Mouse (Mus musculus): ENCODE data around the gene Gpsm3.
"Not testable (repeated sequence)": the region's sequence is repeated elsewhere in the genome, so short reads cannot be mapped to it uniquely, and the experiment has no call there.

Gpsm3 gene

GRCm38 (mm10) chr17:34589681-34590101 lies at the start of gene Gpsm3:
Gene Gpsm3, plus strand, starts transcription at chr17:34589806.
- DNase-seq (ENCODE audit: low read depth, low spot score), result no peak

- not testable (repeated sequence) for DNase-seq (ENCODE audit: low read depth, low spot score)
Observed at GRCm38 (mm10) chr17:34543567-34543966, 46.0 kb upstream of the Gpsm3 start.

- no peak for DNase-seq (ENCODE audit: low read depth, low spot score)
Observed at GRCm38 (mm10) chr17:34546797-34547196, 42.8 kb upstream of the Gpsm3 start.

- no peak for DNase-seq (ENCODE audit: low read depth, low spot score)
Observed at GRCm38 (mm10) chr17:34547601-34548000, 42.0 kb upstream of the Gpsm3 start.

- DNase-seq (ENCODE audit: low read depth, low spot score), result no peak
Observed at GRCm38 (mm10) chr17:34549156-34549555, 40.5 kb upstream of the Gpsm3 start.

GRCm38 (mm10) chr17:34549843-34550242 lies 39.8 kb upstream of the Gpsm3 start:
- DNase-seq (ENCODE audit: low read depth, low spot score), result no peak

GRCm38 (mm10) chr17:34555483-34555882 lies 34.1 kb upstream of the Gpsm3 start:
- peak; percentile 57 for DNase-seq (ENCODE audit: low read depth, low spot score)

GRCm38 (mm10) chr17:34556406-34556805 lies 33.2 kb upstream of the Gpsm3 start:
- no peak for DNase-seq (ENCODE audit: low read depth, low spot score)

- DNase-seq (ENCODE audit: low read depth, low spot score), result no peak
Observed at GRCm38 (mm10) chr17:34557411-34557810, 32.2 kb upstream of the Gpsm3 start.

GRCm38 (mm10) chr17:34559116-34559515 lies 30.5 kb upstream of the Gpsm3 start:
- DNase-seq (ENCODE audit: low read depth, low spot score), result no peak

GRCm38 (mm10) chr17:34559895-34560294 lies 29.7 kb upstream of the Gpsm3 start:
- DNase-seq (ENCODE audit: low read depth, low spot score), result no peak

GRCm38 (mm10) chr17:34560438-34560837 lies 29.2 kb upstream of the Gpsm3 start:
- DNase-seq (ENCODE audit: low read depth, low spot score), result no peak

GRCm38 (mm10) chr17:34561200-34561599 lies 28.4 kb upstream of the Gpsm3 start:
- DNase-seq (ENCODE audit: low read depth, low spot score), result no peak

GRCm38 (mm10) chr17:34562595-34562994 lies 27.0 kb upstream of the Gpsm3 start:
- no peak for DNase-seq (ENCODE audit: low read depth, low spot score)

GRCm38 (mm10) chr17:34563354-34563753 lies 26.3 kb upstream of the Gpsm3 start:
- no peak for DNase-seq (ENCODE audit: low read depth, low spot score)

- no peak for DNase-seq (ENCODE audit: low read depth, low spot score)
Observed at GRCm38 (mm10) chr17:34564003-34564421, 25.6 kb upstream of the Gpsm3 start, which contains the start of gene Notch4. Gene Notch4, plus strand, starts transcription at chr17:34564268.

GRCm38 (mm10) chr17:34564796-34565195 lies 24.8 kb upstream of the Gpsm3 start:
- no peak for DNase-seq (ENCODE audit: low read depth, low spot score)

GRCm38 (mm10) chr17:34567311-34567710 lies 22.3 kb upstream of the Gpsm3 start:
- DNase-seq (ENCODE audit: low read depth, low spot score), result no peak

GRCm38 (mm10) chr17:34568421-34568820 lies 21.2 kb upstream of the Gpsm3 start:
- DNase-seq (ENCODE audit: low read depth, low spot score), result no peak

- no peak for DNase-seq (ENCODE audit: low read depth, low spot score)
Observed at GRCm38 (mm10) chr17:34569919-34570318, 19.7 kb upstream of the Gpsm3 start.

GRCm38 (mm10) chr17:34571875-34572274 lies 17.7 kb upstream of the Gpsm3 start:
- no peak for DNase-seq (ENCODE audit: low read depth, low spot score)

- DNase-seq (ENCODE audit: low read depth, low spot score), result no peak
Observed at GRCm38 (mm10) chr17:34572361-34572760, 17.2 kb upstream of the Gpsm3 start.

GRCm38 (mm10) chr17:34576577-34576976 lies 13.0 kb upstream of the Gpsm3 start:
- no peak for DNase-seq (ENCODE audit: low read depth, low spot score)

- DNase-seq (ENCODE audit: low read depth, low spot score), result no peak
Observed at GRCm38 (mm10) chr17:34578070-34578469, 11.5 kb upstream of the Gpsm3 start.
